12 mouse cellular contexts compared by ENCODE assay signal in the genomic region with DNA sequence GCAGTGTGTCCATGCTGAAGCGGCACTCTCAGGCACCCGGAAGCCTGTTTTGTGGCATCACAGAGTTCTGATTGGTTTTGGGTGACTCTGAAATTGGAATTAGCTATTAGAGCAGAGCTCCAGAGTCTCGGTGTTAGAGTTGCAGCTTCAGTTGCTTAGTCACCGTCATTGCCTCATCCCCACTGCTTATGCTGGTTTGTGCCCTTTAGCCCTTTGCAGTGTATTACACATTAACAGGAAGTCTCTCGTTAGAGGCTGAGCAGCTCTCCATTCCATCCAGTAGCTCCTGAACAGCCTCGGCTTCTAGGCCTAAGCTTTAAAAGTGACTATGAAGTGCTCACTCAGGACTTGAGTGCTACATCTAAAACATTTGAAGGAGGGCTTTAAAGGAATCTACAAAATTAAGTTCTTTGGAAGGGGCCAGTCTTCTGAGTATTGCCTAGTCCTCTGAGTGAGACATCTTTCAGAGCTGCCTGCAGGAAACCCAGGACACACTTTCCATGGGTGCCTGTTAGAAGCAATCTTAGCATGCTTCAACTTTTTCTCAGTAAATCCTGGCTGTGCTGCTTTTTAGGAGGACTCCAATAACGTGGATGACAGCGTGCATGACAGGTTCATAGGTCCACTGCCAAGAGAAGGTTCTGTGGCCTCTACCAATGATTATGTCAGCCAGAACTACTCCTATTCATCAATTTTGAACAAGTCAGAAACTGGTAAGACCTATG. TPM values are rescaled to one million over a fixed set of nuclear protein-coding genes. Genes with fewer than 3 reads are reported as not detected.
DNase-seq lines count a peak whose midpoint lies in the region; ATAC-seq and TF ChIP-seq lines count a peak whose summit lies in the region.
"Had no signal": no experiment of that assay in that cellular context is flagged by ENCODE, and none has a peak within 500 bp of the region (broad histone marks: within the 10 kb centered on the region; RNA-seq: fewer than 3 reads in every experiment).

No protein-coding gene starts in this region.

- TF ChIP-seq CTCF in gastrocnemius, adult 2 months (IDR thresholded peaks at IDR 0.05), result no peak

- 89% methylated on average over 8 of the region's 8 CpGs for WGBS in forebrain, embryonic 14.5 days

- H3K27ac ChIP-seq in forebrain, embryonic 14.5 days (ENCODE audit: low read depth, low read length), result no peak overlapping the region
- no peak overlapping the region for H3K27ac ChIP-seq in gastrocnemius, adult 2 months
- H3K27ac ChIP-seq: heart, embryonic 13.5 days; midbrain, embryonic 13.5 days had no signal

- intact Hi-C loops in gastrocnemius, adult 2 months (cut with DNase I), result no loop called here

- no peak overlapping the region for H3K4me2 ChIP-seq in forebrain, embryonic 14.5 days (ENCODE audit: low read length)
- H3K4me2 ChIP-seq: heart, embryonic 13.5 days; midbrain, embryonic 13.5 days had no signal

- peaks cover 32% of the 10 kb centered on the region for H3K36me3 ChIP-seq in forebrain, embryonic 14.5 days (ENCODE audit: control insufficient read depth, insufficient read depth, low read length)

- no peak for ATAC-seq in forebrain, embryonic 14.5 days
- ATAC-seq: midbrain, embryonic 13.5 days had no signal

- H3K27me3 ChIP-seq in forebrain, embryonic 14.5 days (replicated peaks; ENCODE audit: control insufficient read depth, insufficient read depth, low read length), result no peaks in the 10 kb centered on the region
- H3K27me3 ChIP-seq: CH12.LX; heart, embryonic 13.5 days; midbrain, embryonic 13.5 days had no signal

- no peak overlapping the region for H3K9ac ChIP-seq in forebrain, embryonic 14.5 days (ENCODE audit: low read length)
- H3K9ac ChIP-seq: heart, embryonic 13.5 days; midbrain, embryonic 13.5 days had no signal

- H3K4me3 ChIP-seq in forebrain, embryonic 14.5 days (ENCODE audit: low read depth, low read length), result no peak overlapping the region
- no peak overlapping the region for H3K4me3 ChIP-seq in gastrocnemius, adult 2 months
- H3K4me3 ChIP-seq: heart, embryonic 13.5 days; midbrain, embryonic 13.5 days had no signal

- no peaks in the 10 kb centered on the region for H3K9me3 ChIP-seq in forebrain, embryonic 14.5 days (replicated peaks; ENCODE audit: control insufficient read depth, low read length)
- H3K9me3 ChIP-seq: heart, embryonic 13.5 days; midbrain, embryonic 13.5 days had no signal

- H3K4me1 ChIP-seq in forebrain, embryonic 14.5 days (ENCODE audit: control insufficient read depth, insufficient read depth, low read length), result no peaks in the 10 kb centered on the region
- H3K4me1 ChIP-seq: heart, embryonic 13.5 days; midbrain, embryonic 13.5 days had no signal

- DNase-seq in 416B (ENCODE audit: low read depth), result peak; percentile 90
- peak; percentile 25 for DNase-seq in fat pad, adult 2 months (ENCODE audit: extremely low read depth, low read depth, low spot score)
- peak; percentile 56 to 82 for DNase-seq in kidney, postnatal 36 days
- peak; percentile 39 for DNase-seq in lung, postnatal 14 days
- DNase-seq in forebrain, embryonic 14.5 days (ENCODE audit: low spot score), result no peak
- no peak for DNase-seq in gastrocnemius, postnatal 25 days
- DNase-seq in gastrocnemius, adult 2 months, result no peak
- no peak for DNase-seq in urinary bladder, adult 2 months (ENCODE audit: low spot score)
- DNase-seq: retina, postnatal 1 day had no signal

RNA-seq across cellular contexts. Expression of gene Usp47, which starts 32.8 kb away (rescaled TPM):
- 82.0 and 93.0 TPM in 2 replicates for polyA plus RNA-seq in forebrain, embryonic 14.5 days (2014; fragmentation: Nextera tagmentation; extraction: Ambion mirVana)
- 100 to 1,000 TPM; 159 to 169 TPM for total RNA-seq in gastrocnemius, postnatal 25 days (2021)
- total RNA-seq in gastrocnemius, adult 2 months (2021), result 100 to 1,000 TPM; 209 to 221 TPM
- 37.2 and 45.3 TPM in 2 replicates for polyA plus RNA-seq in urinary bladder, adult 2 months (2012; rRNA removed)

Comparison
In these comparisons a context has a peak if more than half of its experiments do, and no peak if none do; other contexts are left out.
1. DNase-seq: peak in 416B (single experiment), fat pad, adult 2 months (single experiment), kidney, postnatal 36 days (2 of 2) and lung, postnatal 14 days (single experiment); none in forebrain, embryonic 14.5 days (single experiment), gastrocnemius, postnatal 25 days (single experiment), gastrocnemius, adult 2 months (single experiment) and urinary bladder, adult 2 months (single experiment).